Mouse (Mus musculus) stomach, postnatal 0 days (tissue): ENCODE results near the gene Kansl2. TPM values are rescaled to one million over a fixed set of nuclear protein-coding genes. Genes with fewer than 3 reads are reported as not detected.

Experiments used
- ATAC-seq: fragments of 200-750 bp; cut with Nextera tagmentation; 2 replicates; pipeline ENCODE4 v1.8.0; 2017; ENCODE audit not compliant: low FRiP score, low TSS enrichment
- DNase-seq: peaks from one replicate; pipeline ENCODE4 v3.0.0-alpha.2; 2016; ENCODE audit warnings: low spot score
- H3K27ac ChIP-seq: fragments of 300-500 bp; sonication (generic); replicated peaks from 2 replicates; pipeline ENCODE4 v1.5.1; 2014; ENCODE audit warnings: mild to moderate bottlenecking, control low read depth
- H3K27me3 ChIP-seq: fragments of 300-500 bp; sonication (generic); 2 replicates; pipeline ENCODE4 v1.6.1; 2014; ENCODE audit warnings: low read length; ENCODE audit not compliant: control insufficient read depth, insufficient read depth
- H3K36me3 ChIP-seq: fragments of 300-500 bp; sonication (generic); 2 replicates; pipeline ENCODE4 v1.6.1; 2014; ENCODE audit warnings: low read length, mixed read lengths; ENCODE audit not compliant: control insufficient read depth, insufficient read depth
- H3K4me1 ChIP-seq: fragments of 300-500 bp; sonication (generic); replicated peaks from 2 replicates; pipeline ENCODE4 v1.6.1; 2014; ENCODE audit warnings: antibody characterized with exemption; ENCODE audit not compliant: control insufficient read depth, insufficient read depth
- H3K4me2 ChIP-seq: fragments of 300-500 bp; sonication (generic); replicated peaks from 2 replicates; pipeline ENCODE4 v1.6.1; 2014; ENCODE audit warnings: low read depth, mild to moderate bottlenecking, control low read depth, moderate library complexity
- H3K4me3 ChIP-seq: fragments of 300-500 bp; sonication (generic); 2 replicates; pipeline ENCODE4 v1.5.1; 2014; ENCODE audit warnings: low read depth, low read length, control low read depth
- H3K9ac ChIP-seq: fragments of 300-500 bp; sonication (generic); 2 replicates; pipeline ENCODE4 v1.6.1; 2014; ENCODE audit warnings: mild to moderate bottlenecking, low read length, control low read depth, mixed read lengths
- H3K9me3 ChIP-seq: fragments of 300-500 bp; sonication (generic); 2 replicates; pipeline ENCODE4 v1.6.1; 2016; ENCODE audit warnings: low read length; ENCODE audit not compliant: control insufficient read depth
- CTCF ChIP-seq: IDR thresholded peaks from 2 replicates; pipeline ENCODE4 v1.5.1; 2016; ENCODE audit warnings: antibody characterized with exemption, low read depth, mild to moderate bottlenecking, moderate library complexity
- EP300 ChIP-seq: optimal IDR thresholded peaks from 2 replicates; pipeline ENCODE3; 2016; ENCODE audit warnings: antibody characterized with exemption
- WGBS: fragments of 180-500 bp; shearing (Covaris S2); extraction: QIAGEN DNeasy Blood & Tissue Kit; methylation state at CpG from one replicate; pipeline ENCODE4 v1.1.7; 2014; 5-methylcytosine and 5-hydroxymethylcytosine counted together
- microRNA-seq: library from miRNA; unstranded; fragments of <30 nt; microRNA quantifications from one replicate; pipeline ENCODE4, GENCODE M21; 2016
- polyA plus RNA-seq: library from polyadenylated mRNA; unstranded; fragments of >200 nt; fragmentation: Nextera tagmentation; extraction: Ambion mirVana; gene quantifications from 2 replicates; pipeline ENCODE4 v1.2.1, GENCODE M21; 2015

The Kansl2 gene
- polyA plus RNA-seq, 1 experiment from 2014 or later = 44.3 TPM

DNA sequence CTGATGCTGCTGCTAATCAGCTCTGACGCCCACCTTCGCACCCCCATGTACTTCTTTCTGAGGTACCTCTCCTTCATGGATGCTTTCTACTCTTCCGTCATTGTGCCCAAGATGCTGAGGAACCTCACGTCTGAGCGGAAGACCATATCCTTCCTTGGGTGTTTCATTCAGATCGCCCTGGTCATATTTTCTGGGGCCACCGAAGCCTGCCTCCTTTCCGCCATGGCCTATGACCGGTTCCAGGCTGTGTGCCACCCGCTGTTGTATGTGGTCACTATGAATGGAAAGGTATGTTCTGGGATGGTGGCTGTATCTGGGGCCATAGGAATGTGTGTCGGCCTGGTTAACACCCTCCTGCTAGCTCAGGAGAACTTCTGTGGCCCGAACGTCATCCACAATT is 62.5 kb downstream of the Kansl2 start:
- Histone ChIP-seq H3K4me3 (no peak overlapping the region), H3K36me3 (no peaks in the 10 kb centered on the region), H3K4me1 (no peaks in the 10 kb centered on the region), H3K9me3 (no peaks in the 10 kb centered on the region), H3K27ac (no peak overlapping the region), H3K4me2 (no peak overlapping the region), H3K9ac (no peak overlapping the region), H3K27me3 (no peaks in the 10 kb centered on the region)
- ATAC-seq (no peak), DNase-seq (no peak)
- TF ChIP-seq CTCF (no peak), EP300 (no peak)
- WGBS = 89% methylated on average over 13 of the region's 13 CpGs

GRCm38 (mm10) chr15:98469596-98469995 is 64.5 kb downstream of the Kansl2 start, which contains the start of gene OR5BS1P:
OR5BS1P (plus strand) TSS chr15:98469896.
- Histone ChIP-seq H3K9ac (no peak within 1 kb of the TSS), H3K27ac (no peak within 1 kb of the TSS), H3K4me3 (no peak within 1 kb of the TSS), H3K36me3 (no peaks in the 10 kb centered on the region), H3K27me3 (no peaks in the 10 kb centered on the region), H3K4me2 (no peak within 1 kb of the TSS), H3K4me1 (no peaks in the 10 kb centered on the region), H3K9me3 (no peaks in the 10 kb centered on the region)
- no peak for TF ChIP-seq CTCF
- no peak for TF ChIP-seq EP300
- ATAC-seq = no peak
- DNase-seq = no peak
- WGBS = 89% methylated on average over 4 of the region's 4 CpGs

Small RNAs within 50 kb of the gene (microRNA-seq; reads per million reads assigned to microRNA genes)
- not detected for gene Mir1291

Other genes with a start within 250 kb of the Kansl2 start
- 0.22 and 0.30 TPM in 2 replicates for gene Zfp641, start 238.1 kb downstream of the Kansl2 start, polyA plus RNA-seq
- gene Olfr285, start 216.9 kb downstream of the Kansl2 start, polyA plus RNA-seq = not detected in 2 replicates
- gene Olfr284, start 193.3 kb downstream of the Kansl2 start, polyA plus RNA-seq = not detected in 2 replicates
- gene Olfr283, start 153.3 kb downstream of the Kansl2 start, polyA plus RNA-seq = not detected in 2 replicates
- not detected in 2 replicates for gene Olfr282, start 103.0 kb downstream of the Kansl2 start, polyA plus RNA-seq
- not detected in 2 replicates for gene Olfr281, start 81.7 kb downstream of the Kansl2 start, polyA plus RNA-seq
- not detected in 2 replicates for gene OR5BS1P, start 64.4 kb downstream of the Kansl2 start, polyA plus RNA-seq
- gene Lalba, start 51.5 kb downstream of the Kansl2 start, polyA plus RNA-seq = 0.42 and 0.70 TPM in 2 replicates
- gene Olfr279, start 41.9 kb downstream of the Kansl2 start, polyA plus RNA-seq = not detected in 2 replicates
- gene Ccnt1, start 36.7 kb upstream of the Kansl2 start, polyA plus RNA-seq = 20.8 and 23.9 TPM in 2 replicates
- gene 4930415O20Rik, start 36.7 kb upstream of the Kansl2 start, polyA plus RNA-seq = 0.19 and 0.36 TPM in 2 replicates
- 9.0 and 9.5 TPM in 2 replicates for gene Adcy6, start 75.8 kb upstream of the Kansl2 start, polyA plus RNA-seq
- gene Cacnb3, start 96.6 kb upstream of the Kansl2 start, polyA plus RNA-seq = 15.1 and 17.6 TPM in 2 replicates
- gene Ddx23, start 128.6 kb upstream of the Kansl2 start, polyA plus RNA-seq = 8.2 and 10.3 TPM in 2 replicates
- gene Rnd1, start 143.2 kb upstream of the Kansl2 start, polyA plus RNA-seq = 0.35 and 0.46 TPM in 2 replicates
- gene Ccdc65, start 173.9 kb upstream of the Kansl2 start, polyA plus RNA-seq = 0.70 and 0.76 TPM in 2 replicates
- gene Fkbp11, start 193.9 kb upstream of the Kansl2 start, polyA plus RNA-seq = 117 and 127 TPM in 2 replicates
- gene Arf3, start 228.9 kb upstream of the Kansl2 start, polyA plus RNA-seq = 29.5 and 33.1 TPM in 2 replicates
- gene Wnt10b, start 243.9 kb upstream of the Kansl2 start, polyA plus RNA-seq = 0.11 TPM in 1 of 2 replicates, not detected in the other